Mouse (Mus musculus): ENCODE measurements around the gene Vac14. TPM values are rescaled to one million over a fixed set of nuclear protein-coding genes. Genes with fewer than 3 reads are reported as not detected.

Vac14 gene
- polyA plus RNA-seq, 1 experiment from 2014 or later = 32.0 TPM

GRCm38 (mm10) chr8:110697571-110697970 is 79.2 kb downstream of the Vac14 start:
- 84% methylated on average over 5 of the region's 5 CpGs for WGBS
- ATAC-seq (replicated peaks) = no peak

DNA sequence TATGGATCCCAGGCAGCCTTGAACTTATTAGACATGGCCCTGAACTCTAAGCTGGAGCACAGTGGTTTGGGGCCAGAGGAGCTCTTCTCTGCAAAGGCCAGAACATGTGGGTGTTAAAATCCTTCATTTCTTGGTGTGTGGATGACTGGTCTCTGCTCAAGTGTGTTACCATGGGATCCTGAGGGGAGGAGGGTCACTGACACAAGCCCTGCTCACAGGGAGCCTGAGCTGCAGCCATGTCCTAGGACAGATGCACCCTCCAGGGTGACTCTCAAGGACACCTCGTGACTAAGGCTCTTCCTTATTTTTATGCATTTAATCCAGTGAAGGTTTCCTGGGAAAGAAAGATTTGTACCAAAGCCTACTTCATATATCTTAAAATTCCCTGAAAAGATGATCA is 79.7 kb downstream of the Vac14 start:
- Histone ChIP-seq H3K27me3 (replicated peaks) (no peaks in the 10 kb centered on the region), H3K36me3 (replicated peaks) (0 out of 2 replicates have a peak, but pooled peaks cover 2% of the 10 kb centered on the region), H3K4me3 (no peak overlapping the region), H3K9me3 (no peaks in the 10 kb centered on the region), H3K4me2 (no peak overlapping the region), H3K27ac (no peak overlapping the region), H3K9ac (no peak overlapping the region), H3K4me1 (peaks cover 15% of the 10 kb centered on the region)
- no peak for ATAC-seq (replicated peaks)
- WGBS = 74% methylated on average over 1 of the region's 1 CpGs

More at GRCm38 (mm10) chr8:110697571-110697970, 79.2 kb downstream of the Vac14 start:
- Histone ChIP-seq H3K27me3 (replicated peaks) (no peaks in the 10 kb centered on the region), H3K9me3 (no peaks in the 10 kb centered on the region), H3K27ac (no peak overlapping the region), H3K4me1 (peaks cover 15% of the 10 kb centered on the region), H3K9ac (no peak overlapping the region), H3K4me3 (no peak overlapping the region), H3K36me3 (replicated peaks) (0 out of 2 replicates have a peak, but pooled peaks cover 2% of the 10 kb centered on the region), H3K4me2 (no peak overlapping the region)

DNA sequence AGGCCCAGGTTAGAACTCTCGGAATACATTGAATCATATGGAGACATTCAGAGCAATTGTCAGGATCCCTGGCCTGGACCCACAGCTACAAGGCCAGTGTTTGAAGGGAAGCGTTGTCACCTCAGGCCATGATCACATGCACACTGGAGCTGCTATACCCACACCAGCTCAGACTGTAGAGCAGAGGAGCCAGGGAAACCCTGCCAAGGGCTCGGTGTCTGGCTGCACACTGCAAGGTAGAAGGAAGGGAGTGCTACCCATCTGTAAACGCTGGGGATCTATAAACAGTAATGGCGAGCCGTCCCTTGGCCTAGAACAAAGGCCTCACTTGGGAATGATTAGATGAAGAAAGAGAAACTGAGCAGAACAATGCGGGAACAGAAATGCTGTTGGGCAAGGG is 81.1 kb downstream of the Vac14 start:
- H3K4me2 ChIP-seq = no peak overlapping the region
- no peak overlapping the region for H3K4me3 ChIP-seq
- H3K4me1 ChIP-seq = peaks cover 15% of the 10 kb centered on the region
- H3K27ac ChIP-seq = no peak overlapping the region
- no peaks in the 10 kb centered on the region for H3K27me3 ChIP-seq (replicated peaks)
- no peak overlapping the region for H3K9ac ChIP-seq
- WGBS = 89% methylated on average over 7 of the region's 7 CpGs
- ATAC-seq (replicated peaks) = no peak
- H3K36me3 ChIP-seq (replicated peaks) = 0 out of 2 replicates have a peak, but pooled peaks cover 2% of the 10 kb centered on the region
- H3K9me3 ChIP-seq = no peaks in the 10 kb centered on the region

- Histone ChIP-seq H3K9me3 (no peaks in the 10 kb centered on the region), H3K27ac (no peak overlapping the region), H3K4me2 (no peak overlapping the region), H3K36me3 (replicated peaks) (0 out of 2 replicates have a peak, but pooled peaks cover 2% of the 10 kb centered on the region), H3K4me3 (no peak overlapping the region), H3K9ac (no peak overlapping the region), H3K27me3 (replicated peaks) (no peaks in the 10 kb centered on the region), H3K4me1 (peaks cover 6% of the 10 kb centered on the region)
- ATAC-seq (replicated peaks) = no peak
- 96% methylated on average over 2 of the region's 2 CpGs for WGBS
These were observed 82.2 kb downstream of the Vac14 start for GRCm38 (mm10) chr8:110700561-110700960.

- no peaks in the 10 kb centered on the region for H3K9me3 ChIP-seq
- no peak overlapping the region for H3K9ac ChIP-seq
- ATAC-seq (replicated peaks) = no peak
- 0 out of 2 replicates have a peak, but pooled peaks cover 1% of the 10 kb centered on the region for H3K36me3 ChIP-seq (replicated peaks)
- 45% methylated on average over 9 of the region's 9 CpGs for WGBS
- H3K27me3 ChIP-seq (replicated peaks) = no peaks in the 10 kb centered on the region
- H3K4me1 ChIP-seq = peaks cover 3% of the 10 kb centered on the region; the same call in 1 of the 2 replicates
- H3K4me3 ChIP-seq = no peak overlapping the region
- H3K4me2 ChIP-seq = no peak overlapping the region
- no peak overlapping the region for H3K27ac ChIP-seq
These were observed 84.5 kb downstream of the Vac14 start for GRCm38 (mm10) chr8:110702636-110703459.

DNA sequence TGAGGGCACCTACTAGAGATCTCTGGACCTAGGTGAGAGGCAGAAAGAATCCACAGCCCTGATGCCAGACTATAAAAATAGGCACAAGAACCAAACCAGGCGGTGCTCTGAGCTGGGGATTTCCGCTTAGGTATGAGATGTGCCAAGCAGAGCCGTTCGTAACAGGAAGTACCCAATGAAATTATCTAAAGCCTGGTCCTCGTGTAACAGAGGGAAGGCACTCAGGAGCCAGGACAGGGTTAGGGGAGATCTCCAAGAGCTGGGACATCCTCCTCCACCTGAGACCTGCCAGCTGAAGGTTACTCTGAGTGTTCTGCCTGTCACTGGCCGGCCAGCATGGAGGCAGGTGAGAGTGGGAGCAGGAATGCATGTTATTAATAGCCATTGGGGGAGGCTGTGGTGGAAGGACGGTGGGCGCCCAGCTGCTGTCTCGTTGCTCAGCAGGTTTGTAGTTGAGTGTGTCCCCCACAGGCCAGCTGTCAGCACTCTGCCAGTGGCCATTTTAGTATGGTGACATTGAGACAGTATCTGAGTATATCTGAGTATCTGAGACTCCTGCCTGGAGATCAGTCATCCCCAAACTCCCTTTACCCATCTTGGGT is 85.2 kb downstream of the Vac14 start:
- no peak overlapping the region for H3K4me2 ChIP-seq
- no peaks in the 10 kb centered on the region for H3K36me3 ChIP-seq (replicated peaks)
- no peaks in the 10 kb centered on the region for H3K9me3 ChIP-seq
- H3K9ac ChIP-seq = no peak overlapping the region
- H3K27ac ChIP-seq = no peak overlapping the region
- ATAC-seq (replicated peaks) = no peak
- WGBS = 88% methylated on average over 9 of the region's 9 CpGs
- no peaks in the 10 kb centered on the region for H3K27me3 ChIP-seq (replicated peaks)
- H3K4me3 ChIP-seq = no peak overlapping the region
- peaks cover 3% of the 10 kb centered on the region; the same call in 1 of the 2 replicates for H3K4me1 ChIP-seq

- no peak overlapping the region for H3K4me3 ChIP-seq
- no peak overlapping the region for H3K9ac ChIP-seq
- no peak overlapping the region for H3K27ac ChIP-seq
- H3K4me1 ChIP-seq = peaks cover 3% of the 10 kb centered on the region; the same call in 1 of the 2 replicates
- no peaks in the 10 kb centered on the region for H3K9me3 ChIP-seq
- H3K4me2 ChIP-seq = no peak overlapping the region
- no peaks in the 10 kb centered on the region for H3K27me3 ChIP-seq (replicated peaks)
- WGBS = 91% methylated on average over 3 of the region's 3 CpGs
- no peaks in the 10 kb centered on the region for H3K36me3 ChIP-seq (replicated peaks)
- ATAC-seq (replicated peaks) = no peak
These were observed 85.7 kb downstream of the Vac14 start for GRCm38 (mm10) chr8:110704103-110704502.

GRCm38 (mm10) chr8:110705391-110706287 is 87.3 kb downstream of the Vac14 start:
- 0 out of 2 replicates have a peak, but pooled peaks cover 5% of the 10 kb centered on the region for H3K36me3 ChIP-seq (replicated peaks)
- H3K4me3 ChIP-seq = no peak overlapping the region
- no peak overlapping the region for H3K9ac ChIP-seq
- no peak for ATAC-seq (replicated peaks)
- H3K27me3 ChIP-seq (replicated peaks) = no peaks in the 10 kb centered on the region
- H3K27ac ChIP-seq = no peak overlapping the region
- H3K9me3 ChIP-seq = no peaks in the 10 kb centered on the region
- H3K4me1 ChIP-seq = peaks cover 3% of the 10 kb centered on the region; the same call in 1 of the 2 replicates
- no peak overlapping the region for H3K4me2 ChIP-seq
- WGBS = 74% methylated on average over 14 of the region's 14 CpGs

DNA sequence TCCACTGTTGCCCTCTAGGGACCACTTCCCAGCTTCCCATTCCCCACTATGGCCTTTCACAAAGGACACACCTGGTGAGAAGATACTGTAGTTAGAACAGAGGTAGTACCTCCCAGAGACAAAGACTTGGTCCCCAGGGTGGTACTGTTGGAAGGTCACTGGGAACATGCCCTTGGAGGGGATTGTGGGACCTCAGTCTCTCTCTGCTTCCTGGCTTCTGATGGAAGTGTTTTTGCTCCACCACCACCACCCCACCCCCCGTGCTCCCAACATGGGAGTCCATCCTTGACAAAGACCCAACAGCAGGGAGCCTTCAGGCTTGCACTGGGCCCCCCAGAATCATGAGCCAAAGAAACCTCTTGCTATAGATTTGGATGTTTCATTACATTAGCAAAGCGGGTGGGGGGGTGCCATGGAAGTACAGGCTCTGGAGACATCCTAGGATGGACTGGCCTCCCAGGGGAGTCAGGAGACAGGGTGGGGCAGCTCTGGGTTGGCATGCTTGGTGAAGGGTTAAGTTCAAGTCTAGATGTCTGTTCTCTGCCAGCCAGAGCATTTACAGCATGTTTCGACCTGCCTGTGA is 88.0 kb downstream of the Vac14 start:
- no peaks in the 10 kb centered on the region for H3K27me3 ChIP-seq (replicated peaks)
- peaks cover 5% of the 10 kb centered on the region; the same call in 1 of the 2 replicates for H3K36me3 ChIP-seq (replicated peaks)
- 88% methylated on average over 3 of the region's 3 CpGs for WGBS
- ATAC-seq (replicated peaks) = no peak
- H3K9ac ChIP-seq = no peak overlapping the region
- H3K4me3 ChIP-seq = no peak overlapping the region
- no peak overlapping the region for H3K4me2 ChIP-seq
- H3K4me1 ChIP-seq = peaks cover 3% of the 10 kb centered on the region; the same call in 1 of the 2 replicates
- H3K9me3 ChIP-seq = no peaks in the 10 kb centered on the region
- H3K27ac ChIP-seq = no peak overlapping the region

DNA sequence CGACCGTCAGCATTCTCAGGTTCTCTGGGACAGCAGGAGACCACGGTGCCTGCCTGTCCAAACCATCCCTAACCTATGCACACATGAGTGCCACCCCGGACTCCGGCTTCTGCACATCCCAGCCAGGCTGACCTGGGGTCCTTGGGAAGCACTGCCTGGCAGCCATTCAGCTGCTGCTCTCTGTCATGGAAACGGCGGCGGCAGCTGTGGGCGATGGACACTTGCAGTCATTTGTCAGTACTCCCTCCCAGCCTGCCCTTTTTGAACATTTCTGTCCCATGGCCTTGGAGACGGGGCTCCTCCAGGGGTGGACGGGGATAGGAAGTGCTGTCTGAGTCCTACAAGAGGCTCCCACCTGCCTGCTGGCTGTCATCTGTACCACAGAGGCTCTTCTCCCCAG is 90.0 kb downstream of the Vac14 start:
- Histone ChIP-seq H3K4me2 (no peak overlapping the region), H3K9me3 (no peaks in the 10 kb centered on the region), H3K4me1 (no peaks in the 10 kb centered on the region), H3K4me3 (no peak overlapping the region), H3K27me3 (replicated peaks) (no peaks in the 10 kb centered on the region), H3K27ac (no peak overlapping the region), H3K9ac (no peak overlapping the region), H3K36me3 (replicated peaks) (peaks cover 5% of the 10 kb centered on the region; the same call in 1 of the 2 replicates)
- ATAC-seq (replicated peaks) = no peak
- 84% methylated on average over 11 of the region's 11 CpGs for WGBS

DNA sequence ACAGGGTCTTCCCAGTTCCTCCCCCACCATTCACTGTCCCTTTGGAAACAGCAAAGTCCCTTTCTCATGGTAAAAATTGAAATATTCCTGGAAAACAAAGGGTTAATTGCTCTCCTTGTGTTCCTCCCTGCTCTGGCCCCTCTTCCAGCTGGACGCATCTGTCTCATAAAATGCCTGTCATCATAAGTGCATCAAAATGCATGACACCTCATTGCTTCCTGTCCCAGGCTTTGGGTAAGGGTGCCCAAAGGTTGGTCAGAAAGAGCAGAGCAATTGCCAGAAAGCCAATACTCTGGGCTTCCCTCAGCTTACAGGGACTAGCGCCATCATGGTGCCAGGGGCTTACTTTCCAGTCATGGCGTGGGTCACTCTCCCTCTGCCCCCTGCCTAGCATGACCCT is 92.2 kb downstream of the Vac14 start:
- Histone ChIP-seq H3K9ac (no peak overlapping the region), H3K4me1 (peaks cover 14% of the 10 kb centered on the region), H3K36me3 (replicated peaks) (peaks cover 5% of the 10 kb centered on the region; the same call in 1 of the 2 replicates)

More for the DNA sequence above, 92.2 kb downstream of the Vac14 start:
- H3K4me3 ChIP-seq = no peak overlapping the region
- 77% methylated on average over 3 of the region's 3 CpGs for WGBS
- no peak overlapping the region for H3K27ac ChIP-seq
- no peaks in the 10 kb centered on the region for H3K9me3 ChIP-seq
- no peak for ATAC-seq (replicated peaks)
- H3K27me3 ChIP-seq (replicated peaks) = no peaks in the 10 kb centered on the region
- H3K4me2 ChIP-seq = no peak overlapping the region
